Mouse (Mus musculus): ENCODE measurements around the gene Herc2.

Herc2 gene

DNA sequence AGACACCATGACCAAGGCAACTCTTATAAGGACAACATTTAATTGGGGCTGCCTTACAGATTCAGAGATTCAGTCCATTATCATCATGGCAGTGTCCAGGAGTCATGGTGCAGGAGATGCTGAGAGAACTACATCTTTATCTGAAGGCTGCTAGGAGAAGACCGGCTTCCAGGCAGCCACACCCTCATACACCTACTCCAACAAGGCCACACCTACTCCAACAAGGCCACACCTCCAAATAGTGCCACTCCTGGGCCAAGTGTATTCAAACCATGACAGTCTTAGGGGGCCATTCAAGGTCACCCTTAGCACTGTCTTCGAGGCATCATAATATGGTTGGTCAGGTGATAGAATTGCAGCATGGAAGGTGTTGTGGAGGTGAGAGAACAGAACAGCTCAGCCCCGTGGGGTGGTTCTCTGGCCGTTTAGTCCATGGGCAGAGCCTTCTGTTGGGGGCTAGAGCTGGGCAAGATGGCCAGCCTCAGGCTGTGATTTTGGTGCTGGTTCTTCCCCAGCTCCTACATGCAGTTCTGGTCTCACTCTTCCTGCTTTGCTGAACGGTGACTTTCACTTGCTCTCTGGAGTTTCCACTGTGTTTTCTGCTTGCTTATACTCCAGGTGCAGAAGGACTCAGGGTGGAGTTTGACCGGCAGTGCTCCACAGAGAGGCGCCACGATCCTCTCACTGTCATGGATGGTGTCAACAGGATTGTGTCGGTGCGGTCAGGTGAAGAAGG lies 151.7 kb downstream of the Herc2 start:
- no peak for DNase-seq (ENCODE audit: low read depth, low spot score)

DNA sequence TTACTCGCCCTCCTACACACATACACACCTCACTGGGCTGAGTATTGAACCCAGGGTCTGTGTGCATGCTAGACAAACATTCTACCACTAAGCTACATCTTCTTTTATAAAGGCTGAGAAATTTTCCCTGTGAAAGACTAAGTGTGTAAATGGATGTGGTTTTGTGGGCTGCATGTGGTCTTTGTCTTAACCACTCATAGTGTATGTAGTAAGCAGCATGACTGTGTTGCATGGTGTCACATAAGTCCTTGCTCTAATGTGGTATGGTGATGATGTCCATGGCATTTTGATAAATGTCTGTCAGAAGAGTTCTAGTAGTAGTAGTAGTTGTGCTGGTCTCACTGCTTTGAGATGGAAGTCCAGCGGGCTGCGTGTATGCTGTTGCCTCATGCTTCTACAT lies 152.8 kb downstream of the Herc2 start:
- DNase-seq (ENCODE audit: low read depth, low spot score), result no peak

DNA sequence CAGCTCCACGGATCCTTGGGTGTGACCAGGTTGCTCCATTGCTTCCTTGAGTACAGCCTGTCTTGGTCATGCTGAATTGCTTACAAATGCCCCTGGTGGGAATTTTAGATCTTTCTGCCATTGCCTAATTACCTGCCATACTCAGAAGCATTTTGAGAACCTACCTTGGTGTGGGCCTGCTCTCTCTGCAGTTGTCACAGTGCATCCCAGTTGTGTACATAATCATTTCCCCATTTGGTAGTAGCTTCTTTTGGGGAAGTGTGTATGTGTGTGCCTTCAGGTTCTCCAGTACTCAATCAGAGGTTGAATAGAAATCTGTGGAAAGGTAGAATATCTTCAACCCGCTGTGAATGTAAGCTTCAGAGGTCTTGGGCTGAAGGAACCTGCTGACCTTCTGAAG lies 153.3 kb downstream of the Herc2 start:
- no peak for DNase-seq (ENCODE audit: low read depth, low spot score)

DNA sequence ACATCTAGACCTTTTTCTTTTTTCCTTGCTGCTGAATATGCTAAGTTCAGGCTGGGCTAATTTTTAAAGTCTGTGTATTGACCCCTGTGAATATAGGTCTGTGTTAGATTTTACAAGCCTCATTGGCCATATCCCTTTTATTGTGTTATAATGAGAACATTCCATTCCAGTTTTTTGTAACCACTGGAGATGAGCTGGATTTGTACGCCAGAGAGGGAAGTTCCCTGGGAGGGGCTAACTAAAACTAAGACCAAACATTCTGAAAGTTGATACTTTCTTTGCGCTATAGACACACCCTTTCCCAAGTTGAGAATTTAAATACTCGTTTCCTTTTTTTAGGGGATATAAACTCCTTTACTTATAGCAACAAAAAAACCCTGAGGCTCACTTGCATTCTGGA lies 154.9 kb downstream of the Herc2 start:
- DNase-seq (ENCODE audit: low read depth, low spot score), result no peak

DNA sequence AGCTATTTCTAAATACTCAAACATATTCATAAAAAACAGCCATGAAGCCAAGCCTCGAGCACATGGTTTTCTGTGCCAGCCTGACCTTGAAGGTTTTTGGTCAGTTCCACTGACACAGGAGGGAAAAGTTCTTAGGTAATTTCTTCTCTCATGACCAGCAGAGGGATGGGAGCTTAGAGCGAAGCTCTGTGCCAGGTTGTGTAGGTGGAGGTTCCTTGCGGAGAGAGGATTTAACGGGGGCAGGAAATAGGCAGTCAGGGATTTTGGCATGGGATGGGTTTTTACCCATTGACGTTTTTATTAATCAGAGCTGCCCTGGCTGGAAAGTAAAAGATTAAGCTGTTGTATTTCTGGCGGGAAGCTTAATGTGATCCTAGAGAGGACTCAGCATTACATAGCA lies 170.8 kb downstream of the Herc2 start:
- no peak for DNase-seq (ENCODE audit: low read depth, low spot score)

DNA sequence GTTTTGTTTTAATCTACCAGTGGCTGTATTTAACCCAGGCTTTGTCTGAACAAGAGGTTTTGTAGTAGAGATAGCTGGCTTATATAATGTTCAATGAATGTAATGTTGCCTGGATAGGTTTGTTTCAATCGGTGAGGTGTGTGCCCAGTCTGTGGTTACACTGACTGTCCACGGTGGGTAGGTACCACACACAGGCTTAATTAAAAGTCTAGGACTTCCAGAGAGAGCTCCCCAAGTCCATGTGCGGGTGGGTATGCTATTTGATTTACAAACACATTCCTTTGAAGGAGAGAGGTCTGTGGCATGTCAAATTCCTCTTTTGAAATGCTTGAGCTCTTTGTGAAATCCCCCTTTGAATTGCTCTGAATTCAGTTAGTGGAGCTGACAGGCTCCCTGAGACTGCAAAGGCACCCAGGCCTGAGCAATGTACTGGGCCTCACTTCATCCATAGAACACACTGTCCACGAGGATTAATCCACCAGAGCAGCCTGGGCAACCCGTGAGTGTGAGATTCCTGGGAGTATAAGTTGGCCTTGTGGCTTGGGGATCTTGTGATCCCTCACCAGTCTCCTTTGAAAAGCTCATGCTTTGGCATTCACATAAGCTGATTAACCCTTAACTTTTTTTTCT lies 185.9 kb downstream of the Herc2 start:
- no peak for DNase-seq (ENCODE audit: low read depth, low spot score)

DNA sequence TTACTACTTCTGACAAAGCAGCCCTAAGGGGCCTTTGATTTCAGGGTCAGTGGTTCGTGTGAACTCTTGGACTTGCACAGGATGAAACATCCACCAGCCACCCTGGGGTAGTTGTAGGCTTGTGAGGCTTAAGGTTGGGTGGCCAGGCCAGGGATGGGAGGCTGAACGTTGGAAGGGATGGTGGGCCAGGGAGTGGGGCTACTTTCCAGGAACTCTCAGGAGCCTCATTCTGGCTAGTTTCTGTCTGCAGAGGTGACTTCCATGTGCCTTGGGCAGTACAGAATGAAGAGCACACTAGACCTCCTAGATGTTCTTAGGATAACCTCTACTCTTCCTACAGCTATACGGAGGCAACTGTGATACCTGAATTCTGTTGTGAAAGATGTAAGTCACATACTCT lies 186.6 kb downstream of the Herc2 start:
- DNase-seq (ENCODE audit: low read depth, low spot score), result no peak

DNA sequence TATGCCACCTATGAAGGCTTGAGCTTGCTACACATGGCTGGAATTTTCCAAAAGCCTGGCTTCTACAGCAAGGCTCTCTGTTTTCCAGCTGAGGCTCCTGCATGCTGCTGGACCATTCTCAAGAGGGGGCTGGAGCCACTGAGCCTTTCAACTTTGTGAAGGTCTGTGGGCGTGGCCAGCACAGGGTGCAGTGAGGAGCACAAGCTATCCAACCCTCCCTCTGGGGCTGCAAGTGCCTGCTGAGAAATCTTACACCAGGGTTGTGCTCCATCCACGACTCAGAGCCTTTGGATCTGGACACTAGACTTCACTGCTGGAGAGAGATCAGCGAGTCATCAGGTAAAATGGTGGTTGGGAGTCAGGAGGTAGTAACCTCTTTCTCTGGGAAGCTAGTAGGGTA lies 189.5 kb downstream of the Herc2 start, which contains the start of gene Oca2:
Gene Oca2, plus strand, starts transcription at position 218 of the 400 bp plus-strand sequence.
- DNase-seq (ENCODE audit: low read depth, low spot score), result no peak

DNA sequence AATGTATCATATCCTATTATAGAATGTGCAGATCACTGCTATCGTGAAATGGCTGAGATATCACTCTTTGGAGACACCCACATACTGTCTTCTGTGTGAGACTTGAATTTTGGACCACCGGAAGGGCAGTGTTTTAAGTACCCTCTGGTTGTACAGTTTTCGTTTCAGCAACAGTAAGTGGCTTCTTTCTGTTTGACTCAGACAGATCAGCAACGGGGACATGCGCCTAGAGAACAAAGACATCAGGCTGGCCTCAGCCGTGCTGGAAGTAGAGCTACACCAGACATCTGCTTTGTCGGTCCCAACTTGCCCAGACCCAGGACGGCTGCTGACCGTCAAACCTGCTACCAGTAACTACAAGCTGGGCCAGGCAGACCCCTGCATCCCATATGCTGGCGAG lies 204.6 kb downstream of the Herc2 start:
- DNase-seq (ENCODE audit: low read depth, low spot score), result no peak

DNA sequence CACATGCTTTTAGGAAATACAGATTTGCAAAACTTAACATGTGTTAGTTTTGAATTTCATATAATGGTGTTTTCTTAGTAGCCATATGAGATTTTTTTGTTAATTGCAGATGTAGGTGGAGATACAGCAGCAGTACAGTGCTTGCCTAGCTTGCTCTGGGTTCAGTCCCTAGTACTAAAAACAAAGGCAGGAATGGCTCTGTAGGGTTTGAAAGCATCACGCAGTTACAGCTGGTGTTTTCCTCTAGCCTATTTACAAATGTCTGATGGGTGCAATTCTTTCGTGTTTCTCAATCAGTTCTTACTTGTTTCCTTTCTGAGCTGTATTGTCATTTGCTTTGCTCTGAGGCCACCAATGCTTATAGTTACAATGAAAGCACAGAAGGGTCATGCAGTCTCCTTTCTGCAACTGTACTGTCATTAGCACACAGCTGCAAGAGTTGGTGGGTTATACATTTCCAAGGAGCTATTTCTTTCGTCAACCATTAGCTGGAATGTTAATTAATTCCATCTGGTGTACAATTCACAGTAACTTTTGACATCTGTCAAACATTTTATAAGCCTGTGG lies 208.0 kb downstream of the Herc2 start:
- DNase-seq (ENCODE audit: low read depth, low spot score), result no peak

DNA sequence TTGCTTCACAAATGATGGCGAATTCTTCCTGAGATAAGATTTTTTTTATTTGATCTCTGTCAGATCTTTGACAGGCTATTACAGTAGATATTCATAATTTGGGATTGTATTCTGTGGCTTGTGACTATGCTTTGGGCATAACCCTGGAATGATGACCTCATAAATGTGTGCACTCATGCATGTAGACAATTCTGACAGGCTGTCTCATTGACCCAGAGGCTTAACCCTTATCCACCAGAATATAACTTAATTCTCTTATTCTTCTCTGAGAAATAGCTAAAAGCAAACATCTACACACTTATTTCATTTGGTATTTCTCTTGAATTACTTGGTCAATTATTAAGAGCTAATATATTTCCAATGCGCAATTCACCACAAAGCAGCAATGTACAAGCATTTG lies 227.5 kb downstream of the Herc2 start:
- DNase-seq (ENCODE audit: low read depth, low spot score), result no peak

Data from brain, embryonic 18.5 days (tissue).